In genomic region chrX:38428818-38429440, GRCm38 (mm10) we compare ENCODE assay signal across 9 mouse cellular contexts. TPM values are rescaled to one million over a fixed set of nuclear protein-coding genes. Genes with fewer than 3 reads are reported as not detected.
A peak's percentile ranks its signal among the peaks of the same experiment; 100 is the strongest.
DNase-seq lines count a peak whose midpoint lies in the region.
"Had no signal": no experiment of that assay in that cellular context is flagged by ENCODE, and none has a peak within 500 bp of the region (broad histone marks: within the 10 kb centered on the region; RNA-seq: fewer than 3 reads in every experiment).

No protein-coding gene starts in this region.

- peak; percentile 87 for DNase-seq in heart, adult 11 months
- no peak for DNase-seq in heart, postnatal 4 days
- DNase-seq in right cerebral cortex, adult 18-20 months, result peak; percentile 23
- DNase-seq in right cerebral cortex, postnatal 25 days, result no peak
- peak; percentile 4 for DNase-seq in adrenal gland, postnatal 25 days
- no peak for DNase-seq in neural tube, embryonic 10.5 days (ENCODE audit: extremely low spot score, low spot score)
- no peak for DNase-seq in testis, postnatal 14 days (ENCODE audit: low spot score)
- DNase-seq: lung, adult 2 months; right cerebral cortex, postnatal 4 days had no signal

RNA-seq across cellular contexts. Expression of gene Lamp2, which starts 27.3 kb away (rescaled TPM):
- total RNA-seq in heart, postnatal 4 days (2021), result 100 to 1,000 TPM; 144 TPM
- 251 and 254 TPM in 2 replicates for total RNA-seq in adrenal gland, postnatal 25 days (2021)

Comparison
In these comparisons a context has a peak if more than half of its experiments do, and no peak if none do; other contexts are left out.
1. DNase-seq: peak in heart, adult 11 months (single experiment), right cerebral cortex, adult 18-20 months (single experiment) and adrenal gland, postnatal 25 days (single experiment); none in heart, postnatal 4 days (single experiment), right cerebral cortex, postnatal 25 days (single experiment), neural tube, embryonic 10.5 days (single experiment) and testis, postnatal 14 days (single experiment).